Mouse (Mus musculus) liver, embryonic 16.5 days (tissue): Measurements from ENCODE around the gene Slc25a54. TPM values are rescaled to one million over a fixed set of nuclear protein-coding genes. Genes with fewer than 3 reads are reported as not detected.

Source experiments
- microRNA-seq: library from miRNA; unstranded; fragments of <30 nt; microRNA quantifications from one replicate; pipeline ENCODE4, GENCODE M21; 2016
- polyA plus RNA-seq: library from polyadenylated mRNA; unstranded; fragments of >200 nt; fragmentation: Nextera tagmentation; extraction: Ambion mirVana; gene quantifications from 2 replicates; pipeline ENCODE4 v1.2.1, GENCODE M21; 2015

Gene Slc25a54
- polyA plus RNA-seq, 1 experiment from 2014 or later = not detected

Small RNA genes within 50 kb of the gene (microRNA-seq; reads per million reads assigned to microRNA genes)
- gene Gm44384 = not detected

Other genes starting within 250 kb of the Slc25a54 start
- gene Stxbp3, start 239.9 kb upstream of the Slc25a54 start, polyA plus RNA-seq = 17.6 and 22.3 TPM in 2 replicates
- 0.04 TPM in 2 replicates for gene Fndc7, start 190.5 kb upstream of the Slc25a54 start, polyA plus RNA-seq
- 24.5 and 24.9 TPM in 2 replicates for gene Prpf38b, start 168.7 kb upstream of the Slc25a54 start, polyA plus RNA-seq
- not detected in 2 replicates for gene Henmt1, start 140.6 kb upstream of the Slc25a54 start, polyA plus RNA-seq
- not detected in 2 replicates for gene Gm9857, start 140.0 kb upstream of the Slc25a54 start, polyA plus RNA-seq
- gene Fam102b, start 52.9 kb upstream of the Slc25a54 start, polyA plus RNA-seq = 0.82 and 0.92 TPM in 2 replicates
- 4.2 and 4.6 TPM in 2 replicates for gene Slc25a24, start 42.7 kb downstream of the Slc25a54 start, polyA plus RNA-seq